Mouse (Mus musculus) lung, postnatal 0 days (tissue): ENCODE data around the gene Foxq1. TPM values are rescaled to one million over a fixed set of nuclear protein-coding genes. Genes with fewer than 3 reads are reported as not detected.

Experiments
- ATAC-seq: fragments of 200-750 bp; cut with Nextera tagmentation; 2 replicates; pipeline ENCODE4 v1.8.0; 2017; ENCODE audit warnings: moderate library complexity
- DNase-seq: peaks from one replicate; pipeline ENCODE4 v3.0.0-alpha.2; 2016; ENCODE audit warnings: low spot score
- H3K27ac ChIP-seq: fragments of 300-500 bp; sonication (generic); 2 replicates; pipeline ENCODE4 v1.5.1; 2014; ENCODE audit warnings: antibody characterized with exemption, mild to moderate bottlenecking, low read length, mixed read lengths
- H3K27me3 ChIP-seq: fragments of 300-500 bp; sonication (generic); replicated peaks from 2 replicates; pipeline ENCODE4 v1.6.1; 2014; ENCODE audit warnings: low read length, mixed read lengths; ENCODE audit not compliant: insufficient read depth
- H3K36me3 ChIP-seq: fragments of 300-500 bp; sonication (generic); 2 replicates; pipeline ENCODE4 v1.6.1; 2014; ENCODE audit warnings: low read length, mixed read lengths; ENCODE audit not compliant: insufficient read depth
- H3K4me1 ChIP-seq: fragments of 300-500 bp; sonication (generic); 2 replicates; pipeline ENCODE4 v1.6.1; 2014; ENCODE audit warnings: antibody characterized with exemption, low read depth, low read length, mixed read lengths; ENCODE audit not compliant: insufficient read depth
- H3K4me2 ChIP-seq: fragments of 300-500 bp; sonication (generic); replicated peaks from 2 replicates; pipeline ENCODE4 v1.6.1; 2014; ENCODE audit warnings: low read depth, mild to moderate bottlenecking, low read length, moderate library complexity, mixed read lengths
- H3K4me3 ChIP-seq: fragments of 300-500 bp; sonication (generic); 2 replicates; pipeline ENCODE4 v1.5.1; 2014; ENCODE audit warnings: low read depth, low read length
- H3K9ac ChIP-seq: fragments of 300-500 bp; sonication (generic); replicated peaks from 2 replicates; pipeline ENCODE4 v1.6.1; 2014; ENCODE audit warnings: low read depth, mild to moderate bottlenecking
- H3K9me3 ChIP-seq: fragments of 300-500 bp; sonication (generic); 2 replicates; pipeline ENCODE4 v1.6.1; 2016; ENCODE audit warnings: low read length, mixed read lengths
- CTCF ChIP-seq: IDR thresholded peaks from 2 replicates; pipeline ENCODE4 v1.5.1; 2016; ENCODE audit warnings: antibody characterized with exemption, mild to moderate bottlenecking
- EP300 ChIP-seq: IDR thresholded peaks from 2 replicates; pipeline ENCODE4 v1.6.1; 2016; ENCODE audit warnings: antibody characterized with exemption, mild to moderate bottlenecking, control low read depth
- WGBS: fragments of 180-500 bp; shearing (Covaris S2); extraction: QIAGEN DNeasy Blood & Tissue Kit; methylation state at CpG from one replicate; pipeline ENCODE4 v1.1.7; 2014; 5-methylcytosine and 5-hydroxymethylcytosine counted together
- polyA plus RNA-seq: library from polyadenylated mRNA; unstranded; fragments of >200 nt; fragmentation: Nextera tagmentation; extraction: Ambion mirVana; gene quantifications from 2 replicates; pipeline ENCODE4 v1.2.1, GENCODE M21; 2015

Gene Foxq1
- polyA plus RNA-seq, 1 experiment from 2014 or later: 2.2 TPM

DNA sequence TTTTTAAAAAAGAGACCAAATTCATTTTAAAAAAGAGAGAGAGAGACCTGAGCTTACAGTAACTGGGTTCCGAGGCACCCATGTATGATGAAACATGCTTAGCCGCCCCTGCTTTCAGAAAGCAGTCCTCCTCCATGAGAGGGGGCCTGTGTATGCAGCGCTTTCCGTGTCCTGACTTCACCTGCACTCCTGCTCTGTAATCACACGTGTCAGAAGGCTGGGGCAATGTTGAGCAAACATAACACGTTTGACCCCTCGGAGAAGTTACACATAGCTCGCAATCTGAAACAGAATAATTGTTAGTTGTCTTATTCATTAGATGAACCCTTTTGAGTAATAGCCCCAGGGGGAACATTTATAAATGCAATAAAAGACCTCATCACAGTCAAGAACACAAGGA lies 11.2 kb downstream of the Foxq1 start:
- DNase-seq (no peak), ATAC-seq (no peak)
- Histone ChIP-seq H3K9me3 (no peaks in the 10 kb centered on the region), H3K4me3 (no peak overlapping the region), H3K27me3 (0 out of 2 replicates have a peak, but pooled peaks cover 3% of the 10 kb centered on the region), H3K4me1 (no peaks in the 10 kb centered on the region), H3K9ac (no peak overlapping the region), H3K27ac (no peak overlapping the region), H3K36me3 (no peaks in the 10 kb centered on the region), H3K4me2 (no peak overlapping the region)
- no peak for TF ChIP-seq CTCF
- no peak for TF ChIP-seq EP300
- WGBS: 63% methylated on average over 8 of the region's 8 CpGs

DNA sequence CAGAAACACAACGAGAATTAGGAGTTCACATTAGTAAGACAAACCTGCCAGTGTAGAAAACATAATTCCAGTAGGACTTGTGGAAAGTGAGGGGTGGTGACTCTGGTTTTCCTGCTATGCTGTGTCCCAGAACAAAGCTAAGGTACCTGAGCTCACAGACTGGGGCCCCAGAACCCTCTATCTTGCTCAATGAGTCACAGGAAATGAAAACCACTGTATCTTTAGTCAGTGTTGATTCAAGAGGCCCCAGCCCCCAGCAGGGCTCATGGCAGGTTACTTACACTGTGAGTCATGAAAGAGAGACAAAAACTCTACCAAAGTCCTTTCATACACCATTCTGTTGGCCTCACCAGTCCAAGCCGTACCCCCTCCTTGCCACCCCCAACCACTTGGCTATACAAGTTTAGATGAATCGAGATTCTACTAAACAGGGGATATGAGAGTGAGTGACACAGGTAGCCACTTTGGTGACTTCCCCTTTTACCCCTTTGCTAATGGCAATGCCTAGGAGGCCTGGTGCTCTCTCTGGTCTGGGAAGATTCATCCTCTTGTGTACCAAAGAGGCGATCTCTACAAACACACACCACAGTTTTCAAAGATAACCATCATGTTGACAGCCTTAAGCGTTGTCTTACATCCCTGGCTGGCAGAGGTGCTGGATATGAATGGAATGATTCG lies 11.8 kb downstream of the Foxq1 start:
- no peak overlapping the region for H3K9ac ChIP-seq
- ATAC-seq (0 out of 2 replicates have a peak, but pooled peaks have one; percentile 21), DNase-seq (peak; percentile 35)
- H3K4me3 ChIP-seq: no peak overlapping the region
- H3K36me3 ChIP-seq: no peaks in the 10 kb centered on the region
- 72% methylated on average over 6 of the region's 6 CpGs for WGBS
- TF ChIP-seq EP300 (no peak), CTCF (no peak)
- no peak overlapping the region for H3K27ac ChIP-seq
- no peaks in the 10 kb centered on the region for H3K9me3 ChIP-seq
- H3K27me3 ChIP-seq: 0 out of 2 replicates have a peak, but pooled peaks cover 3% of the 10 kb centered on the region
- no peak overlapping the region for H3K4me2 ChIP-seq
- H3K4me1 ChIP-seq: no peaks in the 10 kb centered on the region

DNA sequence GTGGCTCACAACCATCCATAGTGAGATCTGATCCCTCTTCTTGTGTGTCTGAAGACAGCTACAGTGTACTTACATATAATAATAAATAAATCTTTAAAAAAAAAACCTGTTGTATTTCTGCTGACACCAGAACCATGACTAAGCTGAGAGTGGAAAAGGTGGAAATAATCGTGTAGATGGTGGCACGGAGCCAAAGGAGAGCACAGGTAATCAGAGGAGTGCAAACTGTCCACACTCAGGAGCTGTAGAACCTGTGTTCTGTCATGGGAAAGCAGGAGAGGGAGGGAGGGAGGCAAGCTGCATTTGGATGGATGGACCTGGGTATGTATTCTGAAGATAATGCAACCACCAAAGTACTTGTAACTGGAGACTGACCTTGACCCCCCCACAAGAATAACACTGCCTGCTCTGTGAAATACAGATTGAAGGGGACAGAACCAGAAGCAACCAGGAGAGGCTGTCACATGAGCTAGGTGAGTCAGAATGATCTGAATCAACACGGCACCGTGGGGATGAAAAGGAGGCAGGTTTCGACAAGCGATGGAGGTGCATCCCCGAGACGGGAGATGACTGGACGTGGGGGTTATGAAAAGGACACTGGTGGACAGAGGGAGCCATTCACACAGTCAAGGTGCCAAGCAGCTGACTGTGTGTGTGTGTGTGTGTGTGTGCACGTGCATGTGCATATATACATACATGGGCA lies 17.0 kb downstream of the Foxq1 start:
- WGBS: 76% methylated on average over 10 of the region's 10 CpGs
- no peaks in the 10 kb centered on the region for H3K9me3 ChIP-seq
- no peaks in the 10 kb centered on the region for H3K36me3 ChIP-seq
- H3K27ac ChIP-seq: no peak overlapping the region
- DNase-seq: no peak
- no peaks in the 10 kb centered on the region for H3K27me3 ChIP-seq
- ATAC-seq: no peak
- peaks cover 4% of the 10 kb centered on the region; the same call in 1 of the 2 replicates for H3K4me1 ChIP-seq
- H3K4me3 ChIP-seq: no peak overlapping the region
- no peak for TF ChIP-seq EP300
- no peak for TF ChIP-seq CTCF
- H3K4me2 ChIP-seq: no peak overlapping the region
- no peak overlapping the region for H3K9ac ChIP-seq

DNA sequence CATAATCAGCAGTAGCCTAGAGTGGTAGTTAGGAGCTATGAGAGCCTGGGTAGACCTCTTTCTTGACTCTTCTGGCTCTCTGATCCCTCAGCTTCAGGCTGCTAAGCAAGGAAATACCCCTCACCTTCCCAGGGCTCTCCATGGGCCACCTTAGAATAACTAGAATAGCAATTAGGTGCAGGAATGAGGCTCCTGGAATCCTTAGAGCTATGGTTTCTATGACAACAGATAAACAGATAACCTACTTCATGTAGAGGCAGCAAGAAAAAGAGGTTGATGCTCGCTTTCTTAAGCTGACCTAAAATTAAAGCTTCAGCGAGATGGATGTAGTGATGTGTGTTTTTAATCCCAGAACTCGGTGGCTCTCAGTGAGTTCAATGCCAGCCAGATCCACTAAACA lies 18.7 kb downstream of the Foxq1 start:
- Histone ChIP-seq H3K9me3 (no peaks in the 10 kb centered on the region), H3K4me1 (peaks cover 4% of the 10 kb centered on the region; the same call in 1 of the 2 replicates), H3K27me3 (no peaks in the 10 kb centered on the region), H3K27ac (no peak overlapping the region), H3K9ac (no peak overlapping the region), H3K36me3 (no peaks in the 10 kb centered on the region), H3K4me3 (no peak overlapping the region), H3K4me2 (no peak overlapping the region)
- WGBS: 77% methylated on average over 3 of the region's 3 CpGs
- ATAC-seq (no peak), DNase-seq (no peak)
- TF ChIP-seq EP300: no peak

DNA sequence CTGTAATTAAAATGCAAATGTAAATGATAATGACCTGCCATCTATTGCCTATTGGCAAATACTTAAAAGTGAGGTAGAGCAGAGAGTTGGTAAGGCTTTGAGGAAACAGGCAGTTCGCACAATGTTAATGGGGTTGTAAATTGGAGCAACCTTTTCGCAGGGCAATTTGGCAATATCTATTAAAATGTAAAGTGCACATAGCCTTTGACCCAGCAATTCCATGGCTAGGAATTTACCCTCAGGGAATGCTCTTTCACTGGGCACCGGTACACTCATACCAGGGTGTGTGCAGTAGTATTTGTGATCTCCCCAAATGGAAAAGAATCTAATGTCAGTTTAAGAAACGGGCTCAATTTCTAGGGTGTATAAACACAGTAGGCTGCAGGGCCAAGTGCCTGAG lies 20.8 kb downstream of the Foxq1 start:
- no peak overlapping the region for H3K4me3 ChIP-seq
- WGBS: 79% methylated on average over 4 of the region's 4 CpGs
- no peak overlapping the region for H3K9ac ChIP-seq
- H3K27ac ChIP-seq: no peak overlapping the region
- H3K4me2 ChIP-seq: no peak overlapping the region
- H3K4me1 ChIP-seq: peaks cover 4% of the 10 kb centered on the region; the same call in 1 of the 2 replicates
- no peak for DNase-seq
- H3K36me3 ChIP-seq: no peaks in the 10 kb centered on the region
- no peaks in the 10 kb centered on the region for H3K27me3 ChIP-seq
- TF ChIP-seq CTCF: no peak
- no peak for TF ChIP-seq EP300
- no peak for ATAC-seq
- no peaks in the 10 kb centered on the region for H3K9me3 ChIP-seq

DNA sequence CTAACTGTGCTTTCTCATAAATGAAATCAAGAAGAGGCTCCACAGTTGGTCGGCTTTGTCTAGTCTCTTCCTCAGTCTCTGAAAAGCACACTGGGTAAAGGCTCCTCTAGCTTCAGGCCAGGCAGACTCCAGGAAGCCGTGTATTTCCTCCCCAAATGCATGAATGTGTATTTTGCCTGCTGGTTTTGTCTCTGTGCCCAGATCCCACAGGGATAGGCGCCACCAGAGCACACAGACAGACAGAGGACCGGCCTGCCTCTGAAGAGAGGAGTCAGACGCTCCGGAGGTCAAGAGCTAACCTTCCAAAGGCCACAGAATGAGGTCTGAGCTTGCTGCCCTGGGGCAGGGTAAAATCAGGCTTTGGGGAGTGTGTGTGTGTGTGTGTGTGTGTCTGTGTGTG lies 21.6 kb downstream of the Foxq1 start:
- DNase-seq: no peak
- no peak for TF ChIP-seq EP300
- no peak for ATAC-seq
- H3K9me3 ChIP-seq: no peaks in the 10 kb centered on the region
- WGBS: 17% methylated on average over 6 of the region's 6 CpGs
- H3K36me3 ChIP-seq: no peaks in the 10 kb centered on the region
- H3K4me3 ChIP-seq: no peak overlapping the region
- H3K9ac ChIP-seq: no peak overlapping the region
- peaks cover 4% of the 10 kb centered on the region; the same call in 1 of the 2 replicates for H3K4me1 ChIP-seq
- no peak overlapping the region for H3K27ac ChIP-seq
- H3K4me2 ChIP-seq: no peak overlapping the region
- no peaks in the 10 kb centered on the region for H3K27me3 ChIP-seq
